Mouse (Mus musculus) heart, postnatal 0 days (tissue): ENCODE results near the gene Tulp4.

Experiments used
- CTCF ChIP-seq: IDR thresholded peaks from 2 replicates; pipeline ENCODE4 v1.5.1; 2016; ENCODE audit warnings: antibody characterized with exemption, control low read depth, low read depth
- EP300 ChIP-seq: IDR thresholded peaks from 2 replicates; pipeline ENCODE4 v1.6.1; 2016; ENCODE audit warnings: antibody characterized with exemption, low read depth

- TF ChIP-seq CTCF (no peak), EP300 (no peak)
Measured at GRCm38 (mm10) chr17:6187183-6187582, 80.9 kb downstream of the Tulp4 start.
